Mouse (Mus musculus) forebrain, embryonic 16.5 days (tissue): ENCODE results near the gene Card9. TPM values are rescaled to one million over a fixed set of nuclear protein-coding genes. Genes with fewer than 3 reads are reported as not detected.

ENCODE experiments used
- ATAC-seq: fragments of 200-750 bp; cut with Nextera tagmentation; 2 replicates; pipeline ENCODE4 v1.8.0; 2017; ENCODE audit warnings: mild to moderate bottlenecking, moderate library complexity
- H3K27ac ChIP-seq: fragments of 300-500 bp; sonication (generic); 2 replicates; pipeline ENCODE4 v1.5.1; 2014; ENCODE audit warnings: low read length, control low read depth
- H3K27me3 ChIP-seq: fragments of 300-500 bp; sonication (generic); replicated peaks from 2 replicates; pipeline ENCODE4 v1.6.1; 2014; ENCODE audit warnings: low read length; ENCODE audit not compliant: control insufficient read depth, insufficient read depth
- H3K36me3 ChIP-seq: fragments of 300-500 bp; sonication (generic); 2 replicates; pipeline ENCODE4 v1.6.1; 2014; ENCODE audit not compliant: control insufficient read depth, insufficient read depth
- H3K4me1 ChIP-seq: fragments of 300-500 bp; sonication (generic); replicated peaks from 2 replicates; pipeline ENCODE4 v1.6.1; 2014; ENCODE audit warnings: low read length; ENCODE audit not compliant: control insufficient read depth, insufficient read depth
- H3K4me2 ChIP-seq: fragments of 300-500 bp; sonication (generic); 2 replicates; pipeline ENCODE4 v1.6.1; 2014; ENCODE audit warnings: mild to moderate bottlenecking, low read length, control low read depth
- H3K4me3 ChIP-seq: fragments of 300-500 bp; sonication (generic); replicated peaks from 2 replicates; pipeline ENCODE4 v1.5.1; 2014; ENCODE audit warnings: mild to moderate bottlenecking, low read length, control low read depth
- H3K9ac ChIP-seq: fragments of 300-500 bp; sonication (generic); replicated peaks from 2 replicates; pipeline ENCODE4 v1.6.1; 2014; ENCODE audit warnings: low read depth, low read length, control low read depth
- H3K9me3 ChIP-seq: fragments of 300-500 bp; sonication (generic); 2 replicates; pipeline ENCODE4 v1.6.1; 2016; ENCODE audit warnings: low read length; ENCODE audit not compliant: control insufficient read depth
- WGBS: fragments of 180-500 bp; shearing (Covaris S2); extraction: QIAGEN DNeasy Blood & Tissue Kit; methylation state at CpG from one replicate; pipeline ENCODE4 v1.1.7; 2014; 5-methylcytosine and 5-hydroxymethylcytosine counted together
- polyA plus RNA-seq: library from polyadenylated mRNA; unstranded; fragments of >200 nt; fragmentation: Nextera tagmentation; extraction: Ambion mirVana; gene quantifications from 2 replicates; pipeline ENCODE4 v1.2.1, GENCODE M21; 2015

Gene Card9
- polyA plus RNA-seq, 1 experiment from 2014 or later: 2.2 TPM

- H3K27ac ChIP-seq: no peak overlapping the region
- no peak for ATAC-seq
- WGBS: 95% methylated on average over 1 of the region's 1 CpGs
- no peaks in the 10 kb centered on the region for H3K4me1 ChIP-seq
- H3K27me3 ChIP-seq: no peaks in the 10 kb centered on the region
- H3K36me3 ChIP-seq: peaks cover 39% of the 10 kb centered on the region
- H3K9ac ChIP-seq: no peak overlapping the region
- H3K9me3 ChIP-seq: no peaks in the 10 kb centered on the region
- H3K4me2 ChIP-seq: no peak overlapping the region
- H3K4me3 ChIP-seq: no peak overlapping the region
Observed at GRCm38 (mm10) chr2:26368572-26368971, 7.9 kb upstream of the Card9 start.

- 93% methylated on average over 6 of the region's 6 CpGs for WGBS
- H3K27me3 ChIP-seq: no peaks in the 10 kb centered on the region
- no peak overlapping the region for H3K9ac ChIP-seq
- no peak for ATAC-seq
- H3K9me3 ChIP-seq: no peaks in the 10 kb centered on the region
- no peaks in the 10 kb centered on the region for H3K4me1 ChIP-seq
- H3K4me3 ChIP-seq: no peak overlapping the region
- H3K27ac ChIP-seq: no peak overlapping the region
- H3K4me2 ChIP-seq: no peak overlapping the region
- H3K36me3 ChIP-seq: peaks cover 36% of the 10 kb centered on the region
Observed at GRCm38 (mm10) chr2:26367911-26368310, 7.2 kb upstream of the Card9 start.

DNA sequence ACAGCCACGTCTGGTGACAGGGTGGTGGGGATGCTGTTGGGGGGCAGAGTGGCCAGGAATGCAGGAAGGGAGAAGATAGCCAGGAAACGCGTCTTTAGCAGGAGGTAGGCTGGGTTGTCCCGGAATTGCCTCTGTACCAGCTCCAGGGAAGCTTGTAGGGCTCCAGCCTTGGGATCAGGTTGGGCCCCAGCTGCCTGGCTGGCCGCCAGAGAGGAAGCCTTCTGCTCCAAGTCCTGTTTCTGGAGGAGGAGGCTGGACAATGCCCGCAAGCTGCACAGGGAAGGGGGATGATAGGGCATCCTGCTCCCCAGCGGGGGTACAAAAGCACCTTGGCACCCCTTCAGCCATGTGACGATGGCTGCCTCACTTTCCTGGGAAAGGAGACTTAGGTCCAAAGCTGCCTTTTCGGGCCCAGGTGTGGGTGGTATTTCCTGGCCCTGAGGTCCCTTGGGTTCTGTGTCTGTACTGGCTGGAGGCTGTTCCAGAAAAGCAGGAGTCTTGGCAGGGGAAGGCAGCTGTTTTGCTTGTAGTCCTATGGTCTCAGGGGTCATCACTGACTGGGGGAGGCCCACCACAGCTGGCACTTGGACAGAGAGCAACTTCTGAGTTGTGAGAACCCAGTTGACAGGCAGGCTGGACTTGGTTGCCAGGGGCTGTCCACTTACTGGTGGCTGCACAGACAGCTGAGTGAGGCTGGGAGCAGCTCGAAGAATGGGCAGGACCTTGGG is 4.2 kb upstream of the Card9 start:
- H3K36me3 ChIP-seq: peaks cover 19% of the 10 kb centered on the region
- no peak overlapping the region for H3K27ac ChIP-seq
- no peak overlapping the region for H3K4me2 ChIP-seq
- H3K4me3 ChIP-seq: no peak overlapping the region
- no peak overlapping the region for H3K9ac ChIP-seq
- 90% methylated on average over 10 of the region's 10 CpGs for WGBS
- ATAC-seq: no peak
- no peaks in the 10 kb centered on the region for H3K4me1 ChIP-seq
- no peaks in the 10 kb centered on the region for H3K27me3 ChIP-seq
- H3K9me3 ChIP-seq: no peaks in the 10 kb centered on the region

- WGBS: 87% methylated on average over 5 of the region's 5 CpGs
- H3K36me3 ChIP-seq: peaks cover 8% of the 10 kb centered on the region; the same call in 1 of the 2 replicates
Observed at GRCm38 (mm10) chr2:26363481-26363880, 2.8 kb upstream of the Card9 start.

GRCm38 (mm10) chr2:26362991-26363390 is 2.3 kb upstream of the Card9 start:
- H3K4me2 ChIP-seq: no peak overlapping the region

More at GRCm38 (mm10) chr2:26363481-26363880, 2.8 kb upstream of the Card9 start:
- Histone ChIP-seq H3K27ac (no peak overlapping the region), H3K27me3 (no peaks in the 10 kb centered on the region), H3K4me3 (no peak overlapping the region), H3K9me3 (no peaks in the 10 kb centered on the region), H3K9ac (no peak overlapping the region), H3K4me2 (no peak overlapping the region), H3K4me1 (no peaks in the 10 kb centered on the region)
- no peak for ATAC-seq

GRCm38 (mm10) chr2:26359983-26360382 is 735 bp downstream of the Card9 start:
- Histone ChIP-seq H3K4me2 (no peak overlapping the region), H3K4me1 (no peaks in the 10 kb centered on the region), H3K9me3 (no peaks in the 10 kb centered on the region), H3K36me3 (no peaks in the 10 kb centered on the region), H3K27ac (no peak overlapping the region), H3K27me3 (no peaks in the 10 kb centered on the region), H3K4me3 (no peak overlapping the region), H3K9ac (no peak overlapping the region)
- ATAC-seq: no peak
- 83% methylated on average over 6 of the region's 6 CpGs for WGBS

More at GRCm38 (mm10) chr2:26362991-26363390, 2.3 kb upstream of the Card9 start:
- Histone ChIP-seq H3K27me3 (no peaks in the 10 kb centered on the region), H3K27ac (no peak overlapping the region), H3K9me3 (no peaks in the 10 kb centered on the region), H3K9ac (no peak overlapping the region), H3K36me3 (peaks cover 8% of the 10 kb centered on the region; the same call in 1 of the 2 replicates), H3K4me1 (no peaks in the 10 kb centered on the region), H3K4me3 (no peak overlapping the region)
- ATAC-seq: no peak
- WGBS: 87% methylated on average over 5 of the region's 5 CpGs

DNA sequence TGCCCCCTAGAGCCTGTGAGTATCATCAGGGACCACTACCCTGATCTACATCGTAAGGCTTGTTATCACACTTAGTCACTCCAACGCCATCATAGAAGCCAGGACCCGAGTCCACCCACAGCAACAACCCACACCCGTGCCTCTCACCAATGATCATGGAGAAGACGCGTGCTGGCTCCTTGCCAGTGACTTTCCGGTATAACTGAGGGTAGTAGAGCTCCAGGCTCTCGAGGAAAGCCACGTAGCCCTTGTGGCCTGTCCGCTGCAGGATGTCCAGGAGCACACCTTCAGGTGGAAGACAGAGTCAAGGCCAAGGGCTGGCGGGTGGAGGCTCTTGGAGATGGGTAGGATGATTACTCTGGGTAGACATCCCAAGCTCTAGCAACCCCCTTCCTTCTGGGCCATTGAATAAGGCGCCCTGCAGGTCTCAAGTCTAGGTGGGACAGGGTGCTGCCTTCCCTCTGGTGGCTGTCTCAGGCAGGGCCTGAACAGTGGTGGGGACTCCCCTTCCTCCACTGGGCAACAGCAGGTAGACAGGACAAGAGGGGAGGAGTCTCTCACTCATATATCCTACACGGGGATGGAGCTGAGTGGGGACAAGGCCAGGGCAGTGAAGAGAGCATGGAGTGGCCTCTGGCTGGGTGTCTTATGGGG is 1.9 kb downstream of the Card9 start:
- WGBS: 88% methylated on average over 13 of the region's 13 CpGs
- Histone ChIP-seq H3K36me3 (no peaks in the 10 kb centered on the region), H3K27me3 (no peaks in the 10 kb centered on the region), H3K27ac (no peak overlapping the region), H3K4me2 (no peak overlapping the region), H3K4me1 (no peaks in the 10 kb centered on the region), H3K4me3 (no peak overlapping the region), H3K9me3 (no peaks in the 10 kb centered on the region), H3K9ac (no peak overlapping the region)
- no peak for ATAC-seq

GRCm38 (mm10) chr2:26357484-26357883 is 3.2 kb downstream of the Card9 start:
- ATAC-seq: no peak

DNA sequence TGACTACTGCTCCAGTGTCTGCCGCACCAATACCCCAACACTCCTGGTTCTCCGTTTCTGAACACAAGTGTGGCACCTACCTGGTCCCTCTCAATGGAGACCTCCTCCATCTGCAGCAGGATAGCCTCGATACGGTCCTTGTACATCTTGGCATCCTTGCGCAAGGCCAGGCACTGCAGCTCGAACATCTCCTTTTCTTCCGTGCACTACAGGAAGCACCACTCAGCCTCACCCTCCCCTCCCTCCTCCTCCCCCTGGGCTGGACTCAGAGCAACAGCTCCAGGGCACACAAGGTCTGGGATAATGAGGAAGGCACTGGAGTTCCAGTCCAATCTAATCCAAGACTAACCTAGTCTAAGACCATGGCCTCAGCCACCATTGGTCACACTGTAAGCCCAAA is 4.0 kb downstream of the Card9 start:
- no peak for ATAC-seq
- Histone ChIP-seq H3K9ac (no peak overlapping the region), H3K9me3 (no peaks in the 10 kb centered on the region), H3K4me3 (no peak overlapping the region), H3K36me3 (no peaks in the 10 kb centered on the region), H3K27me3 (no peaks in the 10 kb centered on the region), H3K27ac (no peak overlapping the region), H3K4me1 (peaks cover 11% of the 10 kb centered on the region), H3K4me2 (no peak overlapping the region)
- 70% methylated on average over 7 of the region's 7 CpGs for WGBS

More at GRCm38 (mm10) chr2:26357484-26357883, 3.2 kb downstream of the Card9 start:
- Histone ChIP-seq H3K27me3 (no peaks in the 10 kb centered on the region), H3K36me3 (no peaks in the 10 kb centered on the region), H3K9me3 (no peaks in the 10 kb centered on the region), H3K4me2 (no peak overlapping the region), H3K27ac (no peak overlapping the region), H3K9ac (no peak overlapping the region), H3K4me3 (no peak overlapping the region), H3K4me1 (peaks cover 11% of the 10 kb centered on the region)
- WGBS: 48% methylated on average over 15 of the region's 15 CpGs
